ENCODE assay signal across 25 mouse cellular contexts in the genomic region with DNA sequence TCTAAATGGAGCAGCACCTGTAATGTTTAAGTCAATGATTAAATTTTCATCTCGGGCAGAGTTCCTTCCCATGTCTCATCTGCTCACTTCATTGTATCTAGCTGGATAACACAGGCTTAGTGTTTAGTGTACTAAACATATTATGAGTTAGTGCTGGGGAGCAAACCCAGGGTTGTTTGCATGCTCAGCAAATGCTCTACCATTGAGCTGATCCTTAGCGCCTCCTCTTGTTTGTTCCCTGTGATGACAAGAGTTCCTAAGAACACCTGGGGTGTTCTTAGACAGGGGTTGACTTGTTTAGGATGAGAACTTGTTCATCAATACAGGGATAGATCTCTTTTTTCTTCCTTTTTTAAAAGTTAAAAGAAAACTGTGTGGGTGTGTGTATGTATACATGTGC.
"Had no signal": no experiment of that assay in that cellular context is flagged by ENCODE, and none has a peak within 500 bp of the region (broad histone marks: within the 10 kb centered on the region; RNA-seq: fewer than 3 reads in every experiment).

No protein-coding gene starts in this region.

- ATAC-seq: hindbrain, embryonic 16.5 days; inflammation-experienced regulatory T-cells, adult 6 months; intestine, embryonic 15.5 days; intestine, postnatal 0 days had no signal

- H3K4me1 ChIP-seq: intestine, embryonic 15.5 days had no signal

- H3K4me2 ChIP-seq: heart, embryonic 11.5 days; heart, embryonic 13.5 days; heart, embryonic 15.5 days; hindbrain, embryonic 12.5 days; hindbrain, embryonic 14.5 days; intestine, embryonic 15.5 days; limb, embryonic 12.5 days had no signal

- H3K9ac ChIP-seq: heart, embryonic 13.5 days; heart, embryonic 15.5 days; hindbrain, embryonic 12.5 days; hindbrain, embryonic 14.5 days; intestine, embryonic 15.5 days; limb, embryonic 12.5 days; liver, embryonic 14.5 days had no signal

- H3K27me3 ChIP-seq: heart, embryonic 13.5 days; heart, embryonic 15.5 days; hindbrain, embryonic 12.5 days; intestine, embryonic 15.5 days; limb, embryonic 12.5 days had no signal

- H3K27ac ChIP-seq: gastrocnemius, adult 2 months; heart, adult 2 months; heart, embryonic 13.5 days; heart, embryonic 15.5 days; hindbrain, embryonic 12.5 days; hindbrain, embryonic 14.5 days; intestine, embryonic 15.5 days; layer of hippocampus, adult 2 months; limb, embryonic 10.5 days; limb, embryonic 12.5 days; liver, embryonic 14.5 days had no signal

- H3K4me3 ChIP-seq: gastrocnemius, adult 2 months; heart, adult 2 months; heart, embryonic 13.5 days; heart, embryonic 15.5 days; hindbrain, embryonic 12.5 days; intestine, embryonic 15.5 days; layer of hippocampus, adult 2 months; limb, embryonic 10.5 days; limb, embryonic 12.5 days had no signal

- H3K9me3 ChIP-seq: heart, embryonic 13.5 days; heart, embryonic 15.5 days; hindbrain, embryonic 12.5 days; intestine, embryonic 15.5 days; limb, embryonic 10.5 days; limb, embryonic 12.5 days had no signal

- DNase-seq: gastrocnemius, adult 2 months; gastrocnemius, postnatal 10 days; gastrocnemius, postnatal 25 days; heart, adult 2 months; heart, postnatal 14 days; heart, postnatal 36 days; kidney, adult 18-20 months; kidney, adult 8-10 months; kidney, postnatal 10 days; kidney, postnatal 25 days; kidney, postnatal 4 days; lung, adult 2 months had no signal

- H3K36me3 ChIP-seq: heart, embryonic 13.5 days; heart, embryonic 15.5 days; hindbrain, embryonic 12.5 days; intestine, embryonic 15.5 days; limb, embryonic 12.5 days had no signal
